Mouse (Mus musculus): Measurements from ENCODE around the gene Timm8a1. TPM values are rescaled to one million over a fixed set of nuclear protein-coding genes. Genes with fewer than 3 reads are reported as not detected.
"Not testable (repeated sequence)": the region's sequence is repeated elsewhere in the genome, so short reads cannot be mapped to it uniquely, and the experiment has no call there.

Timm8a1 gene
- polyA plus RNA-seq, 1 experiment from 2014 or later = 63.4 TPM

DNA sequence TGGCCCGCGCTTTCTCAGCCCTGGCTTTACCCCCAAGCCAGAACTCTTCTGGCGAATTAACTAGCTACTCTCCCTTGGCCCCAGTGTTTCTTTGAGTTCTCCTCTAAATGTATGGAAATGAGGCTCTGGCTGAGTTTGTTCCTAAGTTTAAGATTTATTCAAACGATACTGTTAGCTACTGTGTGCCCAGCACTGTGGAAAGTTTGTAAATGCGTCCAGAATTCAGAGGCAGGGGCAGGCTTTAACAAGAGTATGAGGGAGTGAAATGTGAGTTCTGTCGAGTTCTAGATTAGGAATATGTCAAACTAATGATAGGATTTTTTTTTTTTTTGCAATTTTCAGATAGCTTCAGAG is 267 bp upstream of the Timm8a1 start:
- no peaks in the 10 kb centered on the region for H3K9me3 ChIP-seq (ENCODE audit: control insufficient read depth, low read length)
- H3K9ac ChIP-seq (ENCODE audit: low read length) = peak overlapping the region; percentile 61; the same call in 1 of the 2 replicates
- TF ChIP-seq EP300 (optimal IDR thresholded peaks at IDR 0.05) = no peak
- TF ChIP-seq CTCF (IDR thresholded peaks at IDR 0.05; ENCODE audit: low read depth) = no peak
- H3K27me3 ChIP-seq (ENCODE audit: control insufficient read depth, insufficient read depth, low read length) = no peaks in the 10 kb centered on the region
- no peaks in the 10 kb centered on the region for H3K4me1 ChIP-seq (replicated peaks; ENCODE audit: control insufficient read depth, insufficient read depth)
- H3K27ac ChIP-seq (replicated peaks) = peak overlapping the region; percentile 88
- 19% methylated on average over 6 of the region's 6 CpGs for WGBS
- H3K4me3 ChIP-seq (ENCODE audit: low read depth, low read length) = peak overlapping the region; percentile 47
- ATAC-seq (ENCODE audit: low FRiP score, low TSS enrichment) (0 out of 2 replicates have a peak, but pooled peaks have one; percentile 8), DNase-seq (ENCODE audit: low spot score) (no peak)
- peak overlapping the region; percentile 44 for H3K4me2 ChIP-seq (replicated peaks; ENCODE audit: low read depth)
- H3K36me3 ChIP-seq (ENCODE audit: control insufficient read depth, insufficient read depth, low read length) = no peaks in the 10 kb centered on the region

DNA sequence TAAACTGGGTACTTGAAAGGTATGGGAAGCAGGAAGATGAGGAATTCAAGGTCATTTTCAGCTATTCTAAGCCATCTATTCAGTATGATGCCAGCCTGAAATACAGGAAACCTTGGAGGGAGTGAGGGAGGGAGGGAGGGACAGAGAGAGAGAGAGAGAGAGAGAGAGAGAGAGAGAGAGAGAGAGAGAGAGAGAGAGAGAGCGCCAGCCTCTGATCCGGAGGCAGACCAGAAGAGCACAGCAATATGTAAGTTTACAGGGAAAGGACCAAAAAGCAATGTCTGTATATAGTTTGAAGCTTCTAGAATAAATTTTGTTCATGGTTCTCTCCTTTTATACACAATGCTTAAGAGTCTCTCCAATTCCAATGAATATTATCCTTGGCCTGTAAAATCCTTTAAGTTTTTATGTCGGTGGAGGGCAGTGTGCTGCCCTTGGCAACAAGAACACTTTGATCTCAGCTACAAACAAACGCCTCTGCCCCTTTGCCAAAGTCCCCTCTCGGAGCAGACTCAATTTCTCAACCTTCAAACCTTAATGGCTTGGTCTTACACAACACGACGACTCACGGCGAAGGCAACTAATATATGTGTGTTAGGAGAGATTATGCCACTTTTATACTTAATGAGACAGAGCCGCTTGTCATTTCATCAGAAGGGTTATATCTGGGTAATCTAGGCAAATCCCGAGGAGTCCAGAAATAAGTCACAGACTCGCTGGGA is 1.1 kb downstream of the Timm8a1 start:
- no peaks in the 10 kb centered on the region for H3K4me1 ChIP-seq (replicated peaks; ENCODE audit: control insufficient read depth, insufficient read depth)
- H3K36me3 ChIP-seq (ENCODE audit: control insufficient read depth, insufficient read depth, low read length) = no peaks in the 10 kb centered on the region
- TF ChIP-seq EP300 (optimal IDR thresholded peaks at IDR 0.05) (no peak), CTCF (IDR thresholded peaks at IDR 0.05; ENCODE audit: low read depth) (0 out of 2 replicates have a peak, but pooled peaks have one; percentile 18)
- no peaks in the 10 kb centered on the region for H3K27me3 ChIP-seq (ENCODE audit: control insufficient read depth, insufficient read depth, low read length)
- peak overlapping the region; percentile 47 for H3K4me3 ChIP-seq (ENCODE audit: low read depth, low read length)
- peak overlapping the region; percentile 58 for H3K4me2 ChIP-seq (replicated peaks; ENCODE audit: low read depth)
- peak overlapping the region; percentile 67 for H3K27ac ChIP-seq (replicated peaks)
- peak overlapping the region; percentile 61 for H3K9ac ChIP-seq (ENCODE audit: low read length)
- DNase-seq (ENCODE audit: low spot score) (peak; percentile 14), ATAC-seq (ENCODE audit: low FRiP score, low TSS enrichment) (no peak)
- H3K9me3 ChIP-seq (ENCODE audit: control insufficient read depth, low read length) = no peaks in the 10 kb centered on the region
- WGBS = 26% methylated on average over 12 of the region's 12 CpGs

DNA sequence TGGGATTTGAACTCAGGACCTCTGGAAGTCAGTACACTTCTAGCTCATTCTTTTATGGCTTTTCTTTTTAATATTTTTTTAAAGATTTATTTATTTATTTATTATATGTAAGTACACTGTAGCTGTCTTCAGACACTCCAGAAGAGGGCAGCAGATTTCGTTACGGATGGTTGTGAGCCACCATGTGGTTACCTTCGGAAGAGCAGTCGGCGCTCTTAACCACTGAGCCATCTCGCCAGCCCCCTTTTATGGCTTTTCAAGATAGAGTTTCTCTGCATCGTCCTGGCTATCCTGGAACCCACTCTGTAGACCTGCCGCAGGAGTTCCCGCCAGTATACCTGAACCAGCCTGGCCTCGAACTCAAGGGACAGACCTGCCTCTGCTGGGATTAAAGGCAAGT is 1.9 kb downstream of the Timm8a1 start:
- H3K9ac ChIP-seq (ENCODE audit: low read length); DNase-seq (ENCODE audit: low spot score); H3K27me3 ChIP-seq (ENCODE audit: control insufficient read depth, insufficient read depth, low read length); H3K9me3 ChIP-seq (ENCODE audit: control insufficient read depth, low read length); H3K4me2 ChIP-seq (replicated peaks; ENCODE audit: low read depth); H3K4me1 ChIP-seq (replicated peaks; ENCODE audit: control insufficient read depth, insufficient read depth); H3K27ac ChIP-seq (replicated peaks); H3K4me3 ChIP-seq (ENCODE audit: low read depth, low read length); ATAC-seq (ENCODE audit: low FRiP score, low TSS enrichment); H3K36me3 ChIP-seq (ENCODE audit: control insufficient read depth, insufficient read depth, low read length): not testable (repeated sequence)
- peak; percentile 49 for TF ChIP-seq CTCF (IDR thresholded peaks at IDR 0.05; ENCODE audit: low read depth)
- WGBS = 86% methylated on average over 10 of the region's 10 CpGs

DNA sequence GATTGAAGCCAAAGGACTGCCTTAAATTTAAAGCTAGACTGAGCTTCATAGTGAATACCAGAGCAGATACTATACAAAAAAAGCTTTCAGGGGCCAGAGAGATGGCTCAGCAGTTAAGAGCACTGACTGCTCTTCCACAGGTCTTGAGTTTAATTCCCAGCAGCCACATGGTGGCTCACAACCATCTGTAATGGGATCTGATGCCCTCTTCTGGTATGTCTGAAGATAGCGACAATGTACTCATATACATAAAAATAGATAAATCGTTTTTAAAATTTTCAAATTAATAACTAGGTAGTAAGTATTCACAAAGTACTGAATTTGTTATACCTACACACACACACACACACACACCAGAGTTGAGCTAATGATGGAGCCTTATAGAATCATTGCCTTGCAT is 8.3 kb downstream of the Timm8a1 start:
- no peaks in the 10 kb centered on the region for H3K27me3 ChIP-seq (ENCODE audit: control insufficient read depth, insufficient read depth, low read length)
- no peak overlapping the region for H3K9ac ChIP-seq (ENCODE audit: low read length)
- no peak overlapping the region for H3K4me3 ChIP-seq (ENCODE audit: low read depth, low read length)
- H3K36me3 ChIP-seq (ENCODE audit: control insufficient read depth, insufficient read depth, low read length) = no peaks in the 10 kb centered on the region
- no peaks in the 10 kb centered on the region for H3K9me3 ChIP-seq (ENCODE audit: control insufficient read depth, low read length)
- DNase-seq (ENCODE audit: low spot score) = no peak
- no peak overlapping the region for H3K4me2 ChIP-seq (replicated peaks; ENCODE audit: low read depth)
- WGBS = 87% methylated on average over 2 of the region's 2 CpGs
- no peak for ATAC-seq (ENCODE audit: low FRiP score, low TSS enrichment)
- TF ChIP-seq EP300 (optimal IDR thresholded peaks at IDR 0.05) (no peak), CTCF (IDR thresholded peaks at IDR 0.05; ENCODE audit: low read depth) (no peak)
- no peak overlapping the region for H3K27ac ChIP-seq (replicated peaks)
- H3K4me1 ChIP-seq (replicated peaks; ENCODE audit: control insufficient read depth, insufficient read depth) = no peaks in the 10 kb centered on the region

DNA sequence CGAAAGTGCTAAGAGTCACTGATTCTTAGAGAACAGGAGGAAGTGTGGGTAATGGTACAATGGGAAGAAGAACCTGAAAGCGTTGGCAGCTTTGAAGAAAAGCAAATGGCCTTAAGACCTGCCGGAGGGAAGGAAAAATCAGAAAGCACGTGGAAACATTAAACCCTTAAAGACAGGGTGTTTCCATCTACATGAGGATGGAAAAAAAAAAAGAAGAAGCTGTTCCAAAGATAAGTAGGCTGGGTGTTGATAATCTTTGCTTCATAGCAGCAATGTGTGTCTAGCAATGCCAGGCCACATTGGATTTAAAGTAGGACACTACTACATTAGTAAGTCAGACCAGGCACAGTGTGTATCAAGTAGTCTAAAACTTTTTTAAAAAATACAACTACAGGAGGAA is 16.4 kb downstream of the Timm8a1 start:
- no peak for TF ChIP-seq EP300 (optimal IDR thresholded peaks at IDR 0.05)
- TF ChIP-seq CTCF (IDR thresholded peaks at IDR 0.05; ENCODE audit: low read depth) = no peak

DNA sequence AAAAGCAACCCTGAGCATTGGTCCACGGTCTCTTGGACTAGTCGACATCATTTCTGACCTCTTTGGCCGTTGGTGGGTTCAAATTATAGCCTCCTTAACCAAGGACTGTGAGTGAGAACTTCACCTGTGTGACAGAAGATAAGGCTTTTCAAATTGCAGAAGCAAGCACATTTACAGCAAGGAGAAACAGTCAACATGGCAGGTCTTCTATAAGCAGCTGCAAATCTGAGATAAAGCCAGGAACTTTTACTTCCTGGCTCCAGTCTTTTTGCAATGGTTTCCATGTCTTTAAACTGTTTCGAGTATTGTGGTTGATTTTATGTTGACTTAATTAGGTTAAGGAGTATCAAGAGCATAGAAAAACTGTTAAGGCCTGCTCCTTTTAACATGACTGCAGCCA is 17.9 kb downstream of the Timm8a1 start:
- DNase-seq (ENCODE audit: low spot score) = no peak
- WGBS = 74% methylated on average over 4 of the region's 4 CpGs
- Histone ChIP-seq H3K9ac (ENCODE audit: low read length) (no peak overlapping the region), H3K27me3 (ENCODE audit: control insufficient read depth, insufficient read depth, low read length) (no peaks in the 10 kb centered on the region), H3K27ac (replicated peaks) (no peak overlapping the region), H3K4me1 (replicated peaks; ENCODE audit: control insufficient read depth, insufficient read depth) (no peaks in the 10 kb centered on the region), H3K9me3 (ENCODE audit: control insufficient read depth, low read length) (no peaks in the 10 kb centered on the region), H3K4me3 (ENCODE audit: low read depth, low read length) (no peak overlapping the region), H3K4me2 (replicated peaks; ENCODE audit: low read depth) (no peak overlapping the region), H3K36me3 (ENCODE audit: control insufficient read depth, insufficient read depth, low read length) (no peaks in the 10 kb centered on the region)
- TF ChIP-seq CTCF (IDR thresholded peaks at IDR 0.05; ENCODE audit: low read depth) (no peak), EP300 (optimal IDR thresholded peaks at IDR 0.05) (no peak)
- no peak for ATAC-seq (ENCODE audit: low FRiP score, low TSS enrichment)

More for the DNA sequence above, 16.4 kb downstream of the Timm8a1 start:
- Histone ChIP-seq H3K9me3 (ENCODE audit: control insufficient read depth, low read length) (no peaks in the 10 kb centered on the region), H3K4me3 (ENCODE audit: low read depth, low read length) (no peak overlapping the region), H3K4me2 (replicated peaks; ENCODE audit: low read depth) (no peak overlapping the region), H3K36me3 (ENCODE audit: control insufficient read depth, insufficient read depth, low read length) (no peaks in the 10 kb centered on the region), H3K27ac (replicated peaks) (no peak overlapping the region), H3K27me3 (ENCODE audit: control insufficient read depth, insufficient read depth, low read length) (no peaks in the 10 kb centered on the region), H3K9ac (ENCODE audit: low read length) (no peak overlapping the region), H3K4me1 (replicated peaks; ENCODE audit: control insufficient read depth, insufficient read depth) (no peaks in the 10 kb centered on the region)
- DNase-seq (ENCODE audit: low spot score) (no peak), ATAC-seq (ENCODE audit: low FRiP score, low TSS enrichment) (no peak)
- WGBS = 80% methylated on average over 4 of the region's 4 CpGs

Measured in stomach, postnatal 0 days (tissue).